Comparison of ENCODE assay signal across 8 mouse cellular contexts in genomic region chr9:20459377-20460317, GRCm38 (mm10). TPM values are rescaled to one million over a fixed set of nuclear protein-coding genes. Genes with fewer than 3 reads are reported as not detected.
DNase-seq lines count a peak whose midpoint lies in the region; ATAC-seq and TF ChIP-seq lines count a peak whose summit lies in the region.

Zfp26 (minus strand) TSS chr9:20460162.

- H3K4me3 ChIP-seq in hindbrain, embryonic 13.5 days: peak within 1 kb of the TSS; percentile 89

- no peak for TF ChIP-seq CTCF in Patski (IDR thresholded peaks at IDR 0.05)

- no peaks in the 10 kb centered on the region for H3K9me3 ChIP-seq in hindbrain, embryonic 13.5 days

- H3K9ac ChIP-seq in hindbrain, embryonic 13.5 days: peak within 1 kb of the TSS; percentile 91

- in situ Hi-C loops in Patski (cut with MboI; ENCODE audit: low pct_unique_long_range_greater_than_20kb): loop anchor here (25.0 kb wide), 1 partner anchor 378 kb away; no protein-coding TSS in a partner anchor

- WGBS in hindbrain, embryonic 13.5 days: under 1% methylated on average over 48 of the region's 48 CpGs

- CTCF ChIA-PET in Patski (lab: Charles Lee): interaction anchor here (1.1 kb wide), 1 partner anchor 31 kb away, joined by 5 read pairs; no protein-coding TSS in a partner anchor

- no peaks in the 10 kb centered on the region for H3K27me3 ChIP-seq in Patski
- H3K27me3 ChIP-seq in hindbrain, embryonic 13.5 days: peaks cover 12% of the 10 kb centered on the region

- peak within 1 kb of the TSS; percentile 90 for H3K27ac ChIP-seq in hindbrain, embryonic 13.5 days

- POLR2A ChIA-PET in Patski (lab: Charles Lee): no interaction called here

- DNase-seq in Patski (ENCODE audit: low read depth, low spot score): peak; percentile 35
- peak; percentile 80 to 82 for DNase-seq in cerebellum, postnatal 14 days
- DNase-seq in frontal cortex, postnatal 14 days (ENCODE audit: low spot score in 2 of 2): peak; percentile 70 to 71
- peak; percentile 64 to 66 for DNase-seq in layer of hippocampus, postnatal 25 days (ENCODE audit: extremely low spot score in 1 of 2, low spot score in 1 of 2)
- peak; percentile 79 for DNase-seq in lung, postnatal 25 days (ENCODE audit: low spot score)
- DNase-seq in retina, embryonic 14.5 days (ENCODE audit: low spot score): peak; percentile 80
- peak; percentile 79 for DNase-seq in thymus, postnatal 4 days

- ATAC-seq in Patski: peak; percentile 91
- ATAC-seq in hindbrain, embryonic 13.5 days (ENCODE audit: low FRiP score): peak; percentile 92

- peaks cover 21% of the 10 kb centered on the region for H3K4me1 ChIP-seq in hindbrain, embryonic 13.5 days (replicated peaks)

- H3K36me3 ChIP-seq in hindbrain, embryonic 13.5 days: peaks cover 24% of the 10 kb centered on the region

- peak within 1 kb of the TSS; percentile 93 for H3K4me2 ChIP-seq in hindbrain, embryonic 13.5 days

RNA-seq across cellular contexts. Expression of gene Zfp26, which starts in this region (rescaled TPM):
- polyA plus RNA-seq in Patski (2021): 15.6 TPM
- 16.4 and 17.9 TPM in 2 replicates for polyA plus RNA-seq in hindbrain, embryonic 13.5 days (2015; fragmentation: Nextera tagmentation; extraction: Ambion mirVana)
- 10 to 100 TPM; 26.7 to 30.6 TPM for total RNA-seq in layer of hippocampus, postnatal 25 days (2021)

Comparison
In these comparisons a context has a peak if more than half of its experiments do, and no peak if none do; other contexts are left out.
1. Peak in every context shown above with its lines: DNase-seq, ATAC-seq, H3K4me3 ChIP-seq and H3K27ac ChIP-seq.